Mouse (Mus musculus) urinary bladder, postnatal 10 days (tissue): ENCODE measurements around the gene Gm3486.
"Not testable (repeated sequence)": the region's sequence is repeated elsewhere in the genome, so short reads cannot be mapped to it uniquely, and the experiment has no call there.

Experiments
- DNase-seq: peaks from one replicate; pipeline ENCODE4 v3.0.0; 2022; ENCODE audit warnings: low spot score

The Gm3486 gene

DNA sequence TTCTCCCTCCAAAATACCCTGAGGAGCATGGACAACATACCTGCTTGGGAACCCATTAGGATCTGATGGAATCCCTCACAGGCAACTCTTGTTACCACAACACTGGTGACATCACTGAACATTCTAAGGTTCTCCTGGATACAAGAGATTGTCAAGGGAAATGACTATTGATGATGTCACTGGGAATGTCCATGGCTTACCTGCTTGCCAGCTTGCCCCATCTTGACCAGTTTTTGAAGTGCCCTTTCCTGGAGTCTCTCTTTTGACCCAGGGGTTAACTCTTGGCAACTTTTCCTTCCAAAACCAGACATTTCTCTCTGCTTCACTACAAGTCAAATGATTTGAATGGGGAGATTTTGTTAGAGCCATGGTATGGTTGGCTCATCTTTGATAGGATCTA, at the start of gene Gm3486:
Gene Gm3486 (minus strand): TSS at position 101 of the 400 bp plus-strand sequence.
- DNase-seq: not testable (repeated sequence)

DNA sequence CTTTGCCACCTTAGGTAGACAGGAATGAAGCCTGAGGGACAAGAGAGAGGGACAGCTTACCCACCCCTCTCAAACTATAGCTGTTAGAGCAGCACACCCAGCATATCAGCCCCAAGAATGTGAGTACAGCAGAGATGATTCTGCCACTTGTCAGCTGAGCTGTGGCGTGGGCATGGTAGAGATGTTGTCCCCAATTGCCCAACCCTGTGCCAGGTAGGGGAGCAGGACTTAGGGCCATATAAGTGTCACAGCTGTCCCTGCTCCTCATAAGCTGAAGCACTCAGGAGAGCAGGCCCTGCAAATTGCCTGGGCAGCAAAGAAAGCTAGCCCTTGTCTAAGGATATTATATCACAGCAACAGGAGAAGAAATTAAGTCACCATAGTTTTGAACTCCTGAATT, 35.4 kb upstream of the Gm3486 start:
- not testable (repeated sequence) for DNase-seq

DNA sequence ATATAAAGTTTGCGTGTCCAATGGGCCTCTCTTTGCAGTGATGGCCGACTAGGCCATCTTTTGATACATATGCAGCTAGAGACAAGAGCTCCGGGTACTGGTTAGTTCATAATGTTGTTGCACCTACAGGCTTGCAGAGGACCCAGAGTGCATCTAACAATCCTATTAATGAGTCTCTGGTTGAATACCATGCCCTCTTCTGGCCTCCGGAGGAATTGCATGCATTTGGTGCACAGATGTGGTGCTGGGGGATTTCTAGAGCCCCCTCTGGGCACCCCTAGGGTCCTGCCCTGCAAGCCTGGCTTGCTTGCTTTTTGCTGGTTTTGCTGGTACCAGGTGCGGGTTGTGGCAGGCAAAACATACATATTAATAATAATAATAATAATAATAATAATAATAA, 31.4 kb upstream of the Gm3486 start:
- not testable (repeated sequence) for DNase-seq

DNA sequence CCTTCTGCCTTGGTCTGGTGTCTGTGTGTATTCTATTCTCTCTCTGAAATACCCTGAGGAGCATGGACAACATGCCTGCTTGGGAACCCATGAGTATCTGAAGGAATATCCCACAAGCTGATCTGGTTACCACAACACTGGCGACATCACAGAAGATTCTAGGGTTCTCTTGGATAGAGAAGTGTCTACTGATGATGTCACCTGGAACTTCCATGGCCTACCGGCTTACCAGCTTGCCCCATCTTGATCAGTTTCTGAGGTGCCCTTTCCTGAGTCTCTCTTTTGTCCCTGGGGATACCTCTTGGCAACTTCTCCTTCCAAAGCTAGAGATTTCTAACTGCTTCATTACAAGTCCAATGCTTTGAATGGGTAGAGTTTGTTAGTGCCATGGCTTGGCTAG, 35.9 kb downstream of the Gm3486 start, which contains the start of gene Gm7954:
Gene Gm7954 (minus strand): TSS at position 101 of the 400 bp plus-strand sequence.
- DNase-seq: not testable (repeated sequence)
